Mouse (Mus musculus): Measurements from ENCODE around the gene Olfr803.

Gene Olfr803

GRCm38 (mm10) chr10:129694186-129694585 lies at the start of gene Olfr803:
Gene Olfr803 (minus strand): TSS chr10:129694286.
- DNase-seq (ENCODE audit: low spot score) = no peak

GRCm38 (mm10) chr10:129741821-129742220 lies 47.7 kb upstream of the Olfr803 start, which contains the start of gene Olfr806:
Gene Olfr806 (minus strand): TSS chr10:129741921.
- DNase-seq (ENCODE audit: low spot score) = no peak

GRCm38 (mm10) chr10:129729275-129729674 lies 35.2 kb upstream of the Olfr803 start, which contains the start of gene Olfr805:
Gene Olfr805 (minus strand): TSS chr10:129729375.
- no peak for DNase-seq (ENCODE audit: low spot score)

- DNase-seq (ENCODE audit: low spot score) = no peak
Measured at GRCm38 (mm10) chr10:129702910-129703309, 8.8 kb upstream of the Olfr803 start, which contains the start of gene Olfr804. Gene Olfr804 (plus strand): TSS chr10:129703210.

GRCm38 (mm10) chr10:129688069-129688468 lies 6.0 kb downstream of the Olfr803 start, which contains the start of gene Olfr802:
Gene Olfr802 (minus strand): TSS chr10:129688169.
- DNase-seq (ENCODE audit: low spot score) = no peak

DNA sequence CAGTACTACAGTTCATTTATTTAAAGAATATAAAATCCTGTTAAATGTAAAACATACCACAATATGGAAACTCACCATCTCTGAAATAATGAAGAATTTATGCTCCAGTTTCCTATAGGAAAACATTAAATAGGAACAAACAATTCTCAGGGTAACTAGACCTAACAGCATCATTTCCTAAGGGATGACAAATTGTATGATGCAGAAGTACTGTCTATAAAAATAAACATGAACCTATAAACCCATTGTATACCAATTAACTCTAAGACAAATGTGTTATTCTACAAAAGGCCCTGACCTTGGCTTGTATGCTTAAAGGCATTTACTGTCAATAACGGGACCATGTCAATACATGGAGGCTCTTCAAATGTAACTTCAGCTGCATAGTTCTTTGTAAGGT lies 20.3 kb downstream of the Olfr803 start, which contains the start of gene Olfr801:
TSS of gene Olfr801 (minus strand) at position 101 of the 400 bp plus-strand sequence.
- no peak for DNase-seq (ENCODE audit: low spot score)

DNA sequence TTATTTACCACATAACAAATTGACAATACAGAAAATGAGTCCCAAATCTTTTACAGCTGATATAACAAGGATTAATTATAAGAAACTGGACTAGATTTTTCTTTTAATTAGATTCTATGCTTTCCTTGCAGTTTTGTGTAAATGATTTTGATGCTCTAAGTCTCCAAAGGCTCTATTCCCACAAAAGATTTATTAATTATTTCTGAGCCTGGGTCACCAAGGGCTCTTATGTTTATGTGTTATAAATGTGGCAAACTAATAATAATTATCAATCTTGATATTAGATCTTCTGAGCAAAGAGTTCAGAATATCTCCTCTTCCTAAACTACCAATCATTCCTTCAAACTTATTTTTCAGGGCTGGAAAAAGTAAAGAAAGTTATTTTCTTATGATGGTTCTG lies 36.7 kb downstream of the Olfr803 start, which contains the start of gene Olfr800:
TSS of gene Olfr800 (plus strand) at position 301 of the 400 bp plus-strand sequence.
- no peak for DNase-seq (ENCODE audit: low spot score)

GRCm38 (mm10) chr10:129651763-129652162 lies 42.3 kb downstream of the Olfr803 start:
- no peak for DNase-seq (ENCODE audit: low spot score)

Data from testis, postnatal 10 days (tissue).